Mouse (Mus musculus) CH12.LX (cell line): ENCODE measurements at regions not wholly inside any gene's neighbourhood (a gene's known extent, or its start where the extent isn't known, plus 50 kb on each side); places are given as distances from the start of the nearest gene placed in this dataset.

Experiments
- BHLHE40 ChIP-seq: IDR thresholded peaks from 2 replicates; pipeline ENCODE4 v1.6.1; 2011; ENCODE audit warnings: mild to moderate bottlenecking, low read depth, low read length, improper control_type of control experiment
- CHD1 ChIP-seq: IDR thresholded peaks from 2 replicates; pipeline ENCODE4 v1.6.1; 2012; ENCODE audit warnings: low read depth, low read length, improper control_type of control experiment, inconsistent platforms
- CTCF ChIP-seq, 2 experiments: IDR thresholded peaks in 1 of 2; conservative IDR thresholded peaks in 1 of 2; 2 replicates each; pipeline ENCODE4 v1.5.1; 2011 to 2012; ENCODE audit warnings: low read depth in 2 of 2, low read length in 2 of 2, improper control_type of control experiment in 1 of 2, inconsistent platforms in 1 of 2, mild to moderate bottlenecking in 1 of 2, moderate library complexity in 1 of 2
- E2F4 ChIP-seq: IDR thresholded peaks from 2 replicates; pipeline ENCODE4 v1.6.1; 2011; ENCODE audit warnings: low read depth, low read length, improper control_type of control experiment; ENCODE audit not compliant: insufficient replicate concordance
- EP300 ChIP-seq: IDR thresholded peaks from 2 replicates; pipeline ENCODE4 v1.6.1; 2011; ENCODE audit warnings: low read length, improper control_type of control experiment
- ETS1 ChIP-seq: conservative IDR thresholded peaks from 2 replicates; pipeline ENCODE4 v1.6.1; 2012; ENCODE audit warnings: low read depth, mild to moderate bottlenecking, inconsistent platforms, low read length, improper control_type of control experiment, moderate library complexity
- MAFK ChIP-seq: IDR thresholded peaks from 2 replicates; pipeline ENCODE4 v1.6.1; 2011; ENCODE audit warnings: low read length, improper control_type of control experiment; ENCODE audit not compliant: insufficient replicate concordance
- POLR2A ChIP-seq: IDR thresholded peaks from 2 replicates; pipeline ENCODE4 v1.6.1; 2011; ENCODE audit warnings: low read depth, mild to moderate bottlenecking, improper control_type of control experiment, low read length
- TBP ChIP-seq: conservative IDR thresholded peaks from 2 replicates; pipeline ENCODE4 v1.6.1; 2011; ENCODE audit warnings: low read depth, low read length, improper control_type of control experiment
- TCF12 ChIP-seq: IDR thresholded peaks from 2 replicates; pipeline ENCODE4 v1.6.1; 2014; ENCODE audit warnings: low read depth, mild to moderate bottlenecking, inconsistent platforms, low read length, improper control_type of control experiment
- USF1 ChIP-seq: IDR thresholded peaks from 2 replicates; pipeline ENCODE4 v1.6.1; 2014; ENCODE audit warnings: low read depth, mild to moderate bottlenecking, inconsistent platforms, low read length, improper control_type of control experiment
- ZKSCAN1 ChIP-seq: IDR thresholded peaks from 2 replicates; pipeline ENCODE4 v1.6.1; 2012; ENCODE audit warnings: low read depth, inconsistent platforms, low read length, improper control_type of control experiment, borderline replicate concordance
- ZMIZ1 ChIP-seq: IDR thresholded peaks from 2 replicates; pipeline ENCODE4 v1.6.1; 2012; ENCODE audit warnings: low read depth, mild to moderate bottlenecking, inconsistent platforms, low read length, improper control_type of control experiment

DNA sequence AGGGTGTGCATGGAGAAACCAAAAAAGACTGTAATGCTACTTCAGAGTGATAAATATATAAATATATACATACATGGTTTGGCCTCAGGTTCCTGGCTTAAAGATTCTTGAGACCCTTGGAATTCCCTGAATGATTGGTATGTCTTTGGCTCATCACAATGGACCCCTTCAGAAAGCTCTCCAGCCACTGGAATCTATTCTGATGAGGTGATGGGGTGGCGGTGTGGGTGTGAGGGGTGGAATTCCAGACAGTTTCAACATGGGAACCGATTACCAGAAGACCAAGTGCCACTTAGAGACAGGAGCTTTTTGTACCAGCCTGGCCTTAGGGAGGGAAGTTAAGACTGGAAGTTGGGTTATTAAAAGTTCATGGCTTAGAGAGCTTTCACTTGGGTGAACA is 190.1 kb downstream of the Galc start:
- TF ChIP-seq POLR2A = no peak
- TF ChIP-seq CHD1 = no peak
- no peak for TF ChIP-seq CTCF (conservative IDR thresholded peaks at IDR 0.05 in 1 of 2, IDR thresholded peaks at IDR 0.05 in 1 of 2; ENCODE audit: low read depth in 2 of 2, low read length in 2 of 2)
- no peak for TF ChIP-seq EP300
- TF ChIP-seq TCF12 = no peak
- no peak for TF ChIP-seq E2F4
- no peak for TF ChIP-seq ETS1
- no peak for TF ChIP-seq TBP
- TF ChIP-seq MAFK = no peak
- TF ChIP-seq USF1 = no peak
- TF ChIP-seq ZKSCAN1 = no peak
- no peak for TF ChIP-seq BHLHE40
- TF ChIP-seq ZMIZ1 = no peak
